ENCODE assay signal across 8 mouse cellular contexts in genomic region chr12:69371421-69371853, GRCm38 (mm10). TPM values are rescaled to one million over a fixed set of nuclear protein-coding genes. Genes with fewer than 3 reads are reported as not detected.
DNase-seq lines count a peak whose midpoint lies in the region; ATAC-seq lines count a peak whose summit lies in the region.

No protein-coding gene starts in this region.

- no peaks in the 10 kb centered on the region for H3K9me3 ChIP-seq in forebrain, embryonic 13.5 days (replicated peaks)
- H3K9me3 ChIP-seq in neural tube, embryonic 14.5 days (ENCODE audit: control insufficient read depth, low read length) = no peaks in the 10 kb centered on the region

- H3K36me3 ChIP-seq in forebrain, embryonic 13.5 days (ENCODE audit: poor library complexity, severe bottlenecking) = no peaks in the 10 kb centered on the region
- no peaks in the 10 kb centered on the region for H3K36me3 ChIP-seq in neural tube, embryonic 14.5 days (ENCODE audit: control insufficient read depth, insufficient read depth, low read length)

- no peaks in the 10 kb centered on the region for H3K27me3 ChIP-seq in forebrain, embryonic 13.5 days
- no peaks in the 10 kb centered on the region for H3K27me3 ChIP-seq in neural tube, embryonic 14.5 days (ENCODE audit: control insufficient read depth, insufficient read depth, low read length)

- peak overlapping the region; percentile 90 for H3K27ac ChIP-seq in forebrain, embryonic 13.5 days
- peak overlapping the region; percentile 89 for H3K27ac ChIP-seq in neural tube, embryonic 14.5 days (ENCODE audit: low read depth, low read length)

- WGBS in forebrain, embryonic 13.5 days = under 1% methylated on average over 24 of the region's 24 CpGs
- under 1% methylated on average over 24 of the region's 24 CpGs for WGBS in neural tube, embryonic 14.5 days

- H3K4me1 ChIP-seq in forebrain, embryonic 13.5 days = peaks cover 30% of the 10 kb centered on the region
- H3K4me1 ChIP-seq in neural tube, embryonic 14.5 days (ENCODE audit: control insufficient read depth, insufficient read depth, low read length) = peaks cover 16% of the 10 kb centered on the region

- peak; percentile 93 for ATAC-seq in forebrain, embryonic 13.5 days
- ATAC-seq in neural tube, embryonic 14.5 days (ENCODE audit: low read depth) = peak; percentile 89

- peak overlapping the region; percentile 100 for H3K4me3 ChIP-seq in forebrain, embryonic 13.5 days
- H3K4me3 ChIP-seq in neural tube, embryonic 14.5 days (ENCODE audit: low read depth, low read length) = peak overlapping the region; percentile 99

- H3K4me2 ChIP-seq in forebrain, embryonic 13.5 days = peak overlapping the region; percentile 82
- peak overlapping the region; percentile 65 for H3K4me2 ChIP-seq in neural tube, embryonic 14.5 days (ENCODE audit: low read depth, low read length)

- peak; percentile 88 for DNase-seq in heart, adult 8-10 months (ENCODE audit: low spot score)
- no peak for DNase-seq in heart, adult 18-20 months
- DNase-seq in NIH3T3 (ENCODE audit: low read depth) = peak; percentile 89
- peak; percentile 82 for DNase-seq in liver
- no peak for DNase-seq in layer of hippocampus, postnatal 14 days (ENCODE audit: low spot score in 2 of 2)
- DNase-seq in cerebellum, postnatal 25 days = no peak

- peak overlapping the region; percentile 70 for H3K9ac ChIP-seq in forebrain, embryonic 13.5 days
- H3K9ac ChIP-seq in neural tube, embryonic 14.5 days (replicated peaks; ENCODE audit: low read depth, low read length) = peak overlapping the region; percentile 94

RNA-seq across cellular contexts. Expression of gene Arf6, which starts 0.5 kb away (rescaled TPM):
- total RNA-seq in heart, adult 8-10 months (2022) = 10 to 100 TPM; 33.7 to 39.7 (median 39.6) TPM
- total RNA-seq in heart, adult 18-20 months (2021) = 10 to 100 TPM; 36.6 to 38.1 TPM
- 25.4 and 29.0 TPM in 2 replicates for polyA plus RNA-seq in forebrain, embryonic 13.5 days (2015; fragmentation: Nextera tagmentation; extraction: Ambion mirVana)
- 29.3 and 30.4 TPM in 2 replicates for polyA plus RNA-seq in neural tube, embryonic 14.5 days (2014; fragmentation: Nextera tagmentation; extraction: Ambion mirVana)
- total RNA-seq in layer of hippocampus, postnatal 14 days (2021) = 10 to 100 TPM; 52.7 to 54.7 TPM

RNA-seq across cellular contexts. Expression of gene Gm9887, which starts 0.8 kb away (rescaled TPM):
- 1 to 10 TPM in 1 of 4 experiments, under 1 TPM in 3; 0.63 to 1.3 (median 0.77) TPM for total RNA-seq in heart, adult 8-10 months (2022)
- total RNA-seq in heart, adult 18-20 months (2021) = under 1 TPM; 0.49 to 0.77 TPM
- polyA plus RNA-seq in forebrain, embryonic 13.5 days (2015; fragmentation: Nextera tagmentation; extraction: Ambion mirVana) = 0.63 and 0.80 TPM in 2 replicates
- polyA plus RNA-seq in neural tube, embryonic 14.5 days (2014; fragmentation: Nextera tagmentation; extraction: Ambion mirVana) = 1.0 and 1.3 TPM in 2 replicates
- 1 to 10 TPM in 1 of 2 experiments, under 1 TPM in 1; 0.58 to 1.1 TPM for total RNA-seq in layer of hippocampus, postnatal 14 days (2021)

RNA-seq across cellular contexts. Expression of gene Nemf, which starts 14.5 kb away (rescaled TPM):
- total RNA-seq in heart, adult 8-10 months (2022) = 10 to 100 TPM; 18.9 to 22.6 (median 20.7) TPM
- 10 to 100 TPM; 22.8 to 23.2 TPM for total RNA-seq in heart, adult 18-20 months (2021)
- polyA plus RNA-seq in forebrain, embryonic 13.5 days (2015; fragmentation: Nextera tagmentation; extraction: Ambion mirVana) = 99.3 and 99.9 TPM in 2 replicates
- 97.2 and 103 TPM in 2 replicates for polyA plus RNA-seq in neural tube, embryonic 14.5 days (2014; fragmentation: Nextera tagmentation; extraction: Ambion mirVana)
- 10 to 100 TPM; 41.5 to 43.0 TPM for total RNA-seq in layer of hippocampus, postnatal 14 days (2021)

Comparison
In these comparisons a context has a peak if more than half of its experiments do, and no peak if none do; other contexts are left out.
1. DNase-seq: peak in heart, adult 8-10 months (single experiment), NIH3T3 (single experiment) and liver (single experiment); none in heart, adult 18-20 months (0 of 2), layer of hippocampus, postnatal 14 days (0 of 2) and cerebellum, postnatal 25 days (0 of 2).